Mouse (Mus musculus) left cerebral cortex, adult 8-10 months (tissue): ENCODE measurements around the gene Fbxo10. TPM values are rescaled to one million over a fixed set of nuclear protein-coding genes. Genes with fewer than 3 reads are reported as not detected.
"Not testable (repeated sequence)": the region's sequence is repeated elsewhere in the genome, so short reads cannot be mapped to it uniquely, and the experiment has no call there.

Experiments used
- DNase-seq, 2 experiments: peaks; one replicate each; pipeline ENCODE4 v3.0.0; 2022; ENCODE audit warnings: low spot score in 2 of 2
- total RNA-seq, 4 experiments: library from RNA; stranded (reverse); gene quantifications; 2 replicates each; pipeline ENCODE4 v1.2.4; 2022

Gene Fbxo10
- total RNA-seq, 4 experiments from 2014 or later, result 30.5 to 33.5 (median 31.9) TPM

DNA sequence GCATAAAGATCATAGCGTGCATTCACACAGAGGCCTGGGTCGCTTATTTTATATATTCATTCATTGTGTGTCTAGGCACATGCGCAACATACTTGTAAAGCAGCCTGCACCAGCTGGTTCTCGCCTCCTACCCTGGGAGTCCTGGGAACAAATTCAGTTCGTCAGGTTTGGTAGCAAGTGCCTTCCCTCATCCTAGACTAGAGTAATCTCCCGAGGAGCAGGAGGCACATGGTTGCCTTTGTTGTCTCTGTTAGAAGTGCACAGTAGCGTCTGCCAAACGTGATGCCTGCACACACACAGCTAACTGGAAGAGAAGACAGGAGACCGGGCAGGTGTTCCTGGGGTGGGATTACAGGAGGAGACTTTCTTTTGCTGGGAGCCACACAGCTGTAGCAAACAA lies 36.4 kb downstream of the Fbxo10 start:
- DNase-seq, result peak in 1 of 2 experiments; percentile 37

DNA sequence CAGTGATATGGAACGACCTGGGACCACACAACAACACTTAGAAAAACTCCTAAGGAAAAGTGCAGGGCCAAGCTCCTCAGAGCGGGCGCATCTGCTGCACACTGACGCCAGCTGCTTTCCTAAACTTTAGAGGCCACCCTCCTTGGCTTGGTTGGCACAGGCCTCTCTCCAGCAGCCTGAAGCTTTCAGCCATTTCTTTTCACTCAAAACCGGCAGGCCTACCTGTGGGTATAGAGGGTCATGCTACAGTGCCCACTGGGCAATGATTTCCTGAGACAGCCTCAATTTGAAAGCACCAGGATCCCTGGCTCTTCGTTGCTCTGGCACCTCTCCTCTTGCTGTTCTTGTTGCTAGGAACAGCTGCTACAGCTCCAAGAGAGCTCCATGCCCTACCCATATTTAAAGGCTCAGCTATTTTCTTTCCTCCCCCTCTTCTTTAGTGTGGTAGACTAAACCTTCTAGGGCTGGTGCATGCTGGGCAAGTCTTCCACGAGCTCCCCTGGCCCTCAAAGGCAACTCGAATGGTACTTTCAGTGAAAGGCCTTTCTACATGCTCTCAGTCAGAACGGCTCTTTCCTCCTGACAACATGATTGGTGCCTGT lies 37.0 kb downstream of the Fbxo10 start:
- DNase-seq, result no peak

DNA sequence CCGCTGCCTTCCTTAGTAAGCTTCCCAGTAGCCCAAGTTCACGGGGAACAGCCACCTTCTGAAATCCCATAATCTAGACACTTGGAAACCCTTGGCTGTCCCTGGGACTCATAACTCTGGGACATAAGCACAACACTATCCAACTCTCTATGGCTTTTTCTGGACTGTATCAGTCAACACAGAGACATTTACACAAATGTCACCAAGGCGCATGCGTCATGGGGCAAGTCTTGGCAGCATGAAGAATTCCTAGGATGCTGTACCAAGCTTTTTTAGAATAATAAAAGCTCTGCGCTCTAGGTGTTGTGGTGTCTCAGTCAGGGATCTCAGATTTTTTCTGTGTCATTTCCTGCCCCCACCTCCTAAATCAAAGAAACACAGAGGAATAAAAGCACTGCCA lies 37.7 kb downstream of the Fbxo10 start:
- DNase-seq, result no peak

DNA sequence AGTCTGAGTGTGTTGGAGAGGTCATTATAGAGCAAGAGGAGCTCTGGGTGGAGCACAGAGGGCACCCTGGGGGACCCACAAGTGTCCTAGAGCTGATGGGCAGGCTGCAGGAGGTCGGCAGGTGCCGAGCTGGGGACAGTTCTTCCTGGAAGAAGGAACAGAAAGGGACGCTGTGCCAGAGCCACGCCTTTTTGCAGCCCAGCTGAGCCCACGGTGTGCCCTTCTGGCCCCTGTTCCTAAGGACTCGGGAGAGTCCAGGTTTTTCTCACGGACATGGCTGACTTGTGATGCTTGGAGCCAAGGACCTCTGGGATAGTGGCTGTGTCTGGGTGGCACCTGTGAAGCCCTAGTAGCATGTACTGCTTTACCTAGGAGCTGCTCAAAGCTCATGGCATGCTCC lies 43.6 kb downstream of the Fbxo10 start:
- DNase-seq, result no peak

DNA sequence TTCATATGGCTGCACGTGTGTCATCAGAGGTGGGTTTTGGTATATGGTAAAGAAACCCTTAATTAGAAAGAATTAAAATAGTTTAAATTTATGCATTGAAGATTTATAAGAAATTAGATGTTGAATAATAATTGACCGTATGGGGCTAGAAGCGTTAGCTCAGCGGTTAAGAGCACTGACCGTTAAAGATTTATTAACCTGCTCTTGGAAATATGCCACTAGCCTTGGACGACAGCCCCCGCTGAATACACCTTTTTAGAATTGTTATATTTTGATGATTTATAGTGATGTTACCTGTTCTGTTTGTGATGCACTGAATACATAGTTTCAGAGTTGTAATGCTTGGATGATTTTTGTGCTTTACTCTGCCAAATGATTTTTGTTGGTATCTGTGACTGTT lies 44.9 kb downstream of the Fbxo10 start:
- DNase-seq, result not testable (repeated sequence)

DNA sequence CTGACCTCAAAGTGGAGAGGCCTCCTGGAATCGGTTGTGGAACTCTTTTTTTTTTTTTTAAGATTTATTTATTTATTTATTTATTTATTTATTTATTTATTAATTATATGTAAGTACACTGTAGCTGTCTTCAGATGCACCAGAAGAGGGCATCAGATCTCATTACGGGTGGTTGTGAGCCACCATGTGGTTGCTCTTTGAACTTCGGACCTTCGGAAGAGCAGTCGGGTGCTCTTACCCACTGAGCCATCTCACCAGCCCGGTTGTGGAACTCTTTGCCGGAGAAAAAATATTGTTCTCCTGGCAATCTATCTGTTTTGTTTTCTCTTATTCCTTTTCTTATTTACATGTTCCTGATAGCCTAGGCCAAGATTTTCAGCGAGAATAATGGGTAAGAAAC lies 45.5 kb downstream of the Fbxo10 start:
- DNase-seq, result not testable (repeated sequence)

DNA sequence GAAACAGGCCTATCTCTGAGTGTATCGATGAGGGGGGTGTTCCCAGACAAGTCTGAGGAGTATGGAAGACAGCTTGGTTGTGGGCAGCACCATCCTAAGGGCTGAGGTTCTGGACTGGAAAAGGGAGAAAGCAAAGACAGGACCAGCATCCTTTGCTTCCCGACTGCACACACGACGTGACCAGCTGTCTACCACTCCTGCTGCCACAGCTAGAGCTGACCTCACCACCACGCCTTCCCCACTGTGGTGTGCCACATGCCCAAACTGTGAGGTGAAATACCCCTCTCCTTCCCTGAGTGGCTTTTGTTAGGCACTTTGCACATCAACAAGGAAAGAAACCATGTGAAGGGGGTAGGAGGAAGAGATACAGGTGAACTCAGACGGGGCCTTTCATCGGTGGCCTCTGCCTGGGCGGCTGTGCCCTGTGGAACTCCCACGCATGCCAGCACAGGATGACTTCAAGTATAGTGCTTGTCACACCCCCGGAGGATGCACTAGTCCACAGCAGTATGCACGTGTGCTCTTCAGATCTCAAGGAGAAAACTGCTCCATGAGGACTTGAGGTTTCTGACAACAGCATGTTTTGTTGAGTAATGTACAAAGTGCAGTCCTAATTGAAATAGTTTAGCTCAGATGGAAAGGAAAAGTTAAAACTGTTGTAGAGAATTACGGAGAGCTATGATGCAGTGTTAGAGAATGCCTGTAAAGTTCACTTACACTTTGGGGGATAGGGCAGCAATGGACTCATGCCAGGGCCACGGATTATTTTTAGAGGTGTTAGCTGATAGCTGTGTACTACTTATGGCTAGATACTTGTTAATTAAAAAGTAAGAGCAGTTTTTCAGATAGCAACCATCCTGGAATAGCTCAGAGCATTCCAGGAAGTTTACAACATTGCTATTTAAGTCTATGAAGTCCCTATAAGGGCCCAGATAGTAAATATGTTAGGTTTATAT lies 46.7 kb downstream of the Fbxo10 start:
- DNase-seq, result no peak

DNA sequence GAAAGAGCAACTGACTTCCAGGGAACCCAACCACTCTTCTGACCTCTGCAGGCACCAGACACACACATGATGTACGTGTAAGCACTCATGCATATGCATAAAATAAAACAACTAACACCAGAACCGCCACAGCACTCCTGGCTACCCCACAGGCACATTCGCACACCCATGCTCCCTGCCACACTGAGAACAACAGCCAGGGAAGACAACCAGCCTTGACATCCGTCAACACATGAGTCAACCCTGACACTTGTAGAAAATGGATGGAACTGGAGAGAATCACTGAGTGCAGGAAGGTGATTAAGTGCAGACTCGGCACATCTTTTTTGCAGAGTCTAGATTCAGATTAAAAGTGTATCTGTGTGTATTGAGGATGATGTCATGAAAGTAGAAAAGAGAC lies 47.8 kb downstream of the Fbxo10 start:
- DNase-seq, result no peak

DNA sequence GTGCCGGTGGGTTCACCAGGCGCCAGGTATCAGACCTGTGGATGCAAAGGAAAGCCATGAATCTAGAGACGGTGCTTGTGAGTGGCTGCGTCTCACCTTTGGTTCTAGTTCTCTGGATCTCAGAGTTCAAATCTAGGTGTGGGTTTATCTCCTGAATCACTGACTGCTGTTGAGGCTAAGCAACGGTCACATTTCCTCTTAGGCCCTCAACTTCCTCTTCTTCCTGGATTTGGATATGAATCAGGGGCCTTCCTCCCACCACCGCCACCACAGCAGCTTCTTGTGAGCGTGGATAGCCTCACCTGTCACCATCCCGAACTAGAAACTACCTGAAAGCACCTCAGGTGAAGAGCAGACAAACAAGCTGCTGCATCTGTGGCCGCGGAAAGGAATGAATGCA lies 48.4 kb downstream of the Fbxo10 start:
- no peak for DNase-seq

DNA sequence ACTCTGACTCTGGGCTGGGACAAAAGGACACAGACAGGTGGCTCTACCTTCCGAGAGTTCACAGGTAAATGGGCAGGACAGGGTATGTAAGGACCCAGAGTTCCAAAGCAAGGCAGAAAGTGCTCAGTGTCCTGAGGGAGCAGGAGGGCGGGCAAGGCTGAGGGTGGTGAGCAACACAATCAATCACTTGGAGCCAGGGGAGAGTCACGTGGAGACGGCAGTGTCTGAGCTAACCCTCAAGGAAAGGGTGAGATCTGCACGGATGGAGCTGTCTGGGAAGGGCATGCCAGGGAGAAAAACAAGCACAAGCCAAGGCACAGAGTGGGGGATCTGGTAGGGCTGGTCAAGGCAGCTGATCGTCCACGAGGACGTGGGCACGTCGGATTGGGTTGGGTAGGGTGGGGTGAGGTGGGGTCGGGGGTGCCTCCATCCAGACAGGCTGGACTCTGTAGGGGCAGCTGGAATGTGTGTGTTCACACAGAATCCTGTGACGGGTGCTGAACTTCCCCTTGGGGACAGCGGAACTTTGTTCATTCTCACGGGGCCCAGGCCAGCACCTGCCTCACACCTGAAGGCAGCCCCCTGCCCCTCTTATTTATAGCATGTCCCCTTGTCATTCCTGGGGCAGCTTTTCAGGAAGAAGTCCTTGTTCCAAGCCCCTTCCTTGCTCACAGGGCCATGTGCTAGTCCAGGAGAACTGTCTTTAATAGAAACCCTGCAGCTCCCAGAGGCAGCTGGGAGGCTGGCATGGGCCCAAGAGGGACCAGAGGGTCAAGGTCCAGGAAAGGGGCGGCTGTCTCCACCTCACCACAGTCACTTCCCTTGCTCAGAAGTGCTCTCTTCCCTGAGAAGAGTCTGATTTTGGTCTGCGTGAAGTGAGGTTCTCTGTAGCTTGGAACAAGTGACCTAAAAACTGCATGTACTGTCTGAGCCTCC lies 49.4 kb downstream of the Fbxo10 start:
- DNase-seq, result no peak

DNA sequence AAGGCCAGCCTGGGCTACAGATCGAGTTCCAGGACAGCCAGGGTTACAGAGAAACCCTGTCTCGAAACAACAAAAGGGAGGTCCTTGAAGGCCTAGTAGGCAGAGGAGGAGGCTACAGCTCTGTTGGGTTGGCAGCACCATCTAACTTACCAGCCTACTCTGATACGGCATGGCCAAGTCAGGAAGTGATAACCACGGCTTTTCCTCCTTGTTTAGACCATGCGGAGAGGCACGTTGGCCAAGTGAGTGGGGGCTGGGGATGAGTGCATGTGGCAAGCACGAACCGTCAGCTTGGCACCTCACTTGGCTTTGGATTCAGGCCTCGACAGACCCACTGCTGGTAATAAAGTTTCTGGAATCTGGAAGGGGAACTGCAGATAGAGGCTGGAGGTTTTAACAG lies 51.8 kb downstream of the Fbxo10 start:
- no peak for DNase-seq

DNA sequence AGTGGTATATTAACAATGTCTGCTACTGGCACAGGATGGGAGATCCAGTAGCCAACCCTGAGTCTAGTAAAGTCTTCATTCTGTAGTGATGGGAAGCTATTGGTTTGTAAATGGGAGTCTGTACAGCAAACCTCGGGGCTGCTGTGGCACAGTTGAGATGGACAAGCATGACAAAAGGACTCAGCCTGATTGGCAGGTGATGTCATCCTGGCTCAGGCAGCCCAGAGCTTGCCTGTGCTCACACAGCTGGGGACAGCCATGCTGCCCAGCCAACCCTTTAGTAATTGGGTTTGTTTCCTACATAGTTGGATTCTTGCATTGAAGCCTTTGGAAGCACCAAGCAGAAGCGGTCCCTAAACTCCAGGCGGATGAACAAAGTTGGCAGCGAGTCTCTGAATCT lies 57.9 kb downstream of the Fbxo10 start:
- DNase-seq, result no peak

DNA sequence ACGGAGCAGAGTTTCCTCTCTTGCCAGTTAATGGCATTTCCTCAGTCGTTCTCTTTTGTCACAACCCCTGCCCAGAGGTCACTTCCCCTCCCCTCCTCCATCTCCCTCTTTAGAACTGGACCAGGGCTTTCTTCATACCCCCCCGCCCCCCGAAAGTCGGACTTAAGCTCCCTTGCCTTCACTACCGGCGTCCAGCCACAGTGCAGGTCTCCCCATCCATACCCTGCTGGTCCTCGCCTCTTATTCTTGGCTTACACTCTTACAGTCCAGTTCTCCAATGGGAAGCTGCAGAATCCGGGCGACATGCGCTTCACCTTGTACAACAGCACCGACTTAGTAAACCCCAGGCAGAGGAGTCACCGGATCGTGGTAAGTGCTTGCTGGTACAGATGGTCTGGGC lies 65.4 kb downstream of the Fbxo10 start:
- DNase-seq, result no peak

DNA sequence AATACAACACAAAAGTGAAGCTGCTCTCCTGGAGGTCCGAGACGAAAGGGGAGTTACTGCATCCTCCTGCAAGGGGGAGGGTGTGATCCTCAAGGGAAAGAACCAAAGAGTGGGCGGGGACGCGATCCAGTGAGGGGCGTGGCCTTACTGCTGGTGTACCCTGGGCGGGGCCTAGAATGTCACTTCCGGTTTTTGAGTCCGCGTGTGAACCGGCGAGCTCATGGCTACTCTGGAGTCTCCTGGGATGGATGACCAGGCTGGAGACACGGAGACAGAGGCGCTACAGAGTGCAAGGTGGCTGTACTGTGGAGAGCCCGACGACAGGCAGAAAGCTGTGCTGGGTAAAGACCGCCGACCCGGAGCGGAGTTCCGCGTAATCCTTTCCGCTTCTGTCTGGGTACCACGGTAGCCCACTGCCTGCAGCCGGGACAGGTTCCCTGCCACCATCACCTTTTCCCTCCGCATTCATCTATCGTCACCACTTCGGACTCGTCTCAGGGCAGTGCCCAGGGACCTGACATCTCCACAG lies 65.9 kb downstream of the Fbxo10 start, which contains the start of gene Polr1e:
TSS of gene Polr1e (plus strand) at position 132 of the 529 bp plus-strand sequence.
- peak; percentile 72 to 85 for DNase-seq

DNA sequence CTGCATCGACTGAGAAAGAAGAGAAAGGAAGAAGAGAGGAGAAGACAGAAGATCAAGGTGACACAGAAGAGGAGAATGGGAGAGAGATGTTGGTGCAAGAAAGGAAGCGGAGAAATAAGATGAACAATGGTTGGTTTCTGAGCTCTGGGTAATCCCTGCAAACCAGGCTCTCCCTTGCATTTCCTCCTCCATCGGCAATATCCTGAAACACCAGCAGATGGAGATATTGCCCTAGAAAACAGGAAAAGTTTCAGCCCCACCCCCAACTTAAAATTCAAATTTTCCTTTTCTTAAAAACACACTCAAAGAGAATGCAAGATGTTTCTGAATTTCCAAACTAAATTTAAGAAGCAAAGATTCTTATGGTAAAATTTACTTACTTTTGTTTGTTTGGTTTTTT lies 68.8 kb downstream of the Fbxo10 start:
- DNase-seq, result no peak

DNA sequence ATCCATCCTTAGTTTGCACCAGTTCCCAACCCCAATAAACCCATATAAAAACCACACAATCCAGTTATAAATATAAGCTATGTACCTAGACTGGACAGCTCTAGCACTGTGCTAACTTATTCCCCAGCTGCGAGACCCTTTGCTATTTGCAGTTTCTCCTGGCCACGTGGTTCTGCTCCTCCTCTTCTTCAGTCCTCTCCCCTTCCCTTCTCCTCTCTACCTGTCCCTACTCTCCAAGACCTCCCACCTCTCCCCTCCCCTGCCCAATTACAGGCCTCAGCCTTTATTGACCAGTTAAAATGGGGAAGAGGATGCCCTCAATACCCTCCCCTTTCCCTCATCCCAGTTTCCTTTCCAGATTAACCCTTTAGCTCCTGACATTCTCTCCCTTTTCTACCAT lies 70.9 kb downstream of the Fbxo10 start:
- no peak for DNase-seq

DNA sequence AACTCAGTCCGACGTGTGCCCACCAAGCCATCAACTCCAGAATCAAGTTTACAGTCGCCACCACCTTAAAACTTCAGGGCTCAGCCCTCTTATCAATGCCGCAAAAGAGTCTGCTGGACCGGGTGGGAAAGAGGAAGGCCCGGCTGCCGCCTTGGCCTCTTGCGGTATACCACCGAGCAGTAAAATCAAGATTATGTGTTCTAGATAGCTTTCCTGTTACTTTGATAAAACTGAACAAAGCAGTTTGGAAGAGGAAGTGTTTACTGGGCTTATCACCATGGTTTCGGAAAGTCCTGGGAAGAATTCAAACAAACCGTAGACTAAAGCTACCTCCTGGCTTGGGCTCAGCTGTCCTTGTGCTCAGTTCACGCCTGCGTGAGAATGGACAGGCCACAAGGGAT lies 71.4 kb downstream of the Fbxo10 start:
- no peak for DNase-seq

DNA sequence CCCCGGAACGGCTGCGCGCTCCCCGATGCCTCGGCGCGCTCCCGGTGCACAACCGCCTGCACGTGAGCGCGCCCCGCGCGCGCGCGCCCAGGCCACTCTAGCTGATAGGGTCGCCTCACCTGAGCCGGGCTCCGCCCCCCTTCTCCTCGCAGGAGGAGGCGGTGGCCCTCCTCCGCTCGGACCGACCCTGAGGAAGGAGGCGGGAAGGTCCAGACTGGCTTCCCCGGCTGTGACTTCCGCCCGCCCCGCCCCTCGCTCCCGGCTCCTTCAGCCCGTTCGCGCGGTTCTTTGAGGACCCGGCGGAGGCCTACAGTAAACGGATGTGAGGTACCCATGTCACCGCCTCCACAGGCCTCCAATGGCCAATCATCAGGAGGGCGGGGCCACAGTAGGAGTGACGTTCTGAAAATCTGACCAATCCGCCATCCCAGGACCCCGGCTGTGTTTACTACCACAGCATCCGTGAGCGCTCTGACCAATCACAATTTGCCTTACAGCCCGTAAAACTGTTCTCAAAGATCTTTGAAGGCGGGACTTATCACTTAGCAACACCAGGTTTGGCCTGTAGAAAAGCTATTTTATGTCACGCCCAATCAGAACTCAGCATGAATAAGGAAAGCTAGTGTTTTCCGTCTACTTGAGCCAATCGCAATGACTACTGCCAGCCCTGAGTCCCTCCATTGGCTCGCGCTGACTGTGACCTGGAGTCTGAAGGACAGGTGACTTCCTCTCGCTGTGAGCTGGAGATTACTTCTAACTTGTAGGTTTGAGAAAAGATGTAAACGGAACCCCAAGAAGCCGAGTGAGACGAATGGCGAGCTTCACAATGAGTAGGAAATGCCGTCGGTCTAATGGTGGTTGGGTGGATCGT lies 72.1 kb downstream of the Fbxo10 start, which contains the start of gene Zbtb5:
TSS of gene Zbtb5 (minus strand) at position 308 of the 871 bp plus-strand sequence.
- peak; percentile 97 to 100 for DNase-seq

DNA sequence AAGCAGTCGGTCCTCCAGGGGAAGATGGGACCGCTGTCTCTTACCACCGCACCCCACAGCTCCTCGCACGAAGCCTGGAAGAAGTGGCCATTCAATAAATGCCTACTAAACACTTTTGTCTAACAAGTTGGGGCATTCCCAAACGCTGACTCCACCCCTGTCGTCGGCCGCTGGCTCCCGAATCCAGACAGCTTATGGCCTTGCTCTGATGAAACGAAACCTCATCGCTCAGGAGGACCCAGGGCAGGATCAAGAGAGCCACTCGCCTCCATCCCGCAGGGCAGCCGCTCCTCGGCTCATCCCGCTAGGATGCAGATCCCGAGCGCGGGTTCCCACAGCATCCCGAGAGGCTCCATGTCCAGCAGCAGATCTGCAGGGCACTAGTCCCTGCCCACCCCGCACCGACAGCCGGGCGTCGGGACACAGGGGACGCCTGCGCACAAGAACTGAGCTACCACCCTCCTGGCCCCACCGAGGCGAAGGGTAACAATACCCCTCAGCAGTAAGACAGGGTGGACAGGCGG lies 72.8 kb downstream of the Fbxo10 start:
- DNase-seq, result peak in 1 of 2 experiments; percentile 56

DNA sequence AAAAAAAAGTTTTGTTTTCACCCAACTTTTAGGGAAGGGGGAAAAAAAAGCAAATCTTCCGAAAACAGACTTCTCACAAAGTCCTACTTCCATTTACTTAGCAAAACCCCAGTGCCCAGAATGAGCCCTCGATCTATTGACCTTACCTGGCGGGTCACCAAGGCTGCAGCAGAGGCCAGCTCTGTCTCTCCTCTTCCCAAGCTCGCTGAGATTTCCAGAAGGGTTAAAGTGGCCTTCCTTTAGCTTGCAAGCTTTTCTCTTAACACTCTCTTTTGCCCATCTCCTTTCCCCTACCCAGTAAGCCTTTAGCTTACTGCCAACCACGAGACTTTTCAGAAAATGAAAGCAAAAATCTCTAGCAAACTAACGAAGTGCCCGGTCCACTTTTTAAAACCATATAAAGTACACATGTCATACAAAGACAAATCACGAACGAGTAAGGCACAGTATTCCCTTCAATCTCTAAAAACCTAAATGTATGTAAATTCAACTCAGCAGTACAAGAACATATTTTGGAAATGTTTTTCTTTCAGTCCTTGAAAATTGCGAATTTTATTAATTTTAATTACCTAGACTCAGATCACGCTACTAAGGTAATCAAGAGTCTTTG lies 73.5 kb downstream of the Fbxo10 start:
- no peak for DNase-seq
